Mouse (Mus musculus) c-Kit-negative CD71-positive TER-119-positive erythroid progenitor cells, embryonic 14.5 days (primary cell): ENCODE measurements around the gene Slc12a8.
"Not testable (repeated sequence)": the region's sequence is repeated elsewhere in the genome, so short reads cannot be mapped to it uniquely, and the experiment has no call there.

Experiments used
- DNase-seq: peaks from one replicate; pipeline ENCODE4 v3.0.0-alpha.2; 2013; ENCODE audit warnings: low read depth, low spot score

Slc12a8 gene

GRCm38 (mm10) chr16:33516807-33517565, at the start of gene Slc12a8:
Gene Slc12a8 (plus strand): TSS chr16:33517328.
- DNase-seq = no peak

GRCm38 (mm10) chr16:33467451-33467850, 49.7 kb upstream of the Slc12a8 start:
- DNase-seq = no peak

GRCm38 (mm10) chr16:33469973-33470372, 47.2 kb upstream of the Slc12a8 start:
- no peak for DNase-seq

- no peak for DNase-seq
Measured at GRCm38 (mm10) chr16:33474381-33474780, 42.7 kb upstream of the Slc12a8 start.

- no peak for DNase-seq
Measured at GRCm38 (mm10) chr16:33479926-33480325, 37.2 kb upstream of the Slc12a8 start.

GRCm38 (mm10) chr16:33481148-33481547, 36.0 kb upstream of the Slc12a8 start:
- DNase-seq = no peak

GRCm38 (mm10) chr16:33482309-33482708, 34.8 kb upstream of the Slc12a8 start:
- DNase-seq = no peak

- no peak for DNase-seq
Measured at GRCm38 (mm10) chr16:33487709-33488108, 29.4 kb upstream of the Slc12a8 start.

GRCm38 (mm10) chr16:33494374-33494773, 22.8 kb upstream of the Slc12a8 start:
- DNase-seq = no peak

- DNase-seq = no peak
Measured at GRCm38 (mm10) chr16:33508082-33508481, 9.0 kb upstream of the Slc12a8 start.

- DNase-seq = not testable (repeated sequence)
Measured at GRCm38 (mm10) chr16:33509231-33509630, 7.9 kb upstream of the Slc12a8 start.

- not testable (repeated sequence) for DNase-seq
Measured at GRCm38 (mm10) chr16:33510856-33511255, 6.3 kb upstream of the Slc12a8 start.

GRCm38 (mm10) chr16:33512555-33512954, 4.6 kb upstream of the Slc12a8 start:
- DNase-seq = no peak

GRCm38 (mm10) chr16:33517627-33518026, 499 bp downstream of the Slc12a8 start:
- DNase-seq = no peak

GRCm38 (mm10) chr16:33518236-33518635, 1.1 kb downstream of the Slc12a8 start:
- DNase-seq = no peak

GRCm38 (mm10) chr16:33519916-33520568, 2.9 kb downstream of the Slc12a8 start:
- no peak for DNase-seq

- DNase-seq = no peak
Measured at GRCm38 (mm10) chr16:33522516-33522915, 5.4 kb downstream of the Slc12a8 start.

GRCm38 (mm10) chr16:33523571-33523970, 6.4 kb downstream of the Slc12a8 start:
- no peak for DNase-seq

GRCm38 (mm10) chr16:33529502-33530454, 12.7 kb downstream of the Slc12a8 start:
- DNase-seq = no peak

GRCm38 (mm10) chr16:33531184-33531583, 14.1 kb downstream of the Slc12a8 start:
- DNase-seq = no peak

- DNase-seq = no peak
Measured at GRCm38 (mm10) chr16:33536456-33536855, 19.3 kb downstream of the Slc12a8 start.
